Mouse (Mus musculus) lung, adult 18-20 months (tissue): ENCODE results near the gene Card9.

ENCODE experiments used
- DNase-seq, 2 experiments: peaks; one replicate each; pipeline ENCODE4 v3.0.0; 2022; ENCODE audit warnings: mixed read lengths in 2 of 2

Card9 gene

GRCm38 (mm10) chr2:26325386-26326181, 35.1 kb downstream of the Card9 start:
- DNase-seq = peak; percentile 62 to 64

- DNase-seq = no peak
These were observed 35.8 kb downstream of the Card9 start for GRCm38 (mm10) chr2:26324917-26325316.

GRCm38 (mm10) chr2:26323589-26324325, 37.0 kb downstream of the Card9 start:
- no peak for DNase-seq

- DNase-seq = no peak
These were observed 40.2 kb downstream of the Card9 start for GRCm38 (mm10) chr2:26320245-26321185.

- DNase-seq = no peak
These were observed 41.0 kb downstream of the Card9 start for GRCm38 (mm10) chr2:26319519-26320244.

- DNase-seq = no peak
These were observed 41.6 kb downstream of the Card9 start for GRCm38 (mm10) chr2:26319109-26319508.

- DNase-seq = no peak
These were observed 42.6 kb downstream of the Card9 start for GRCm38 (mm10) chr2:26317991-26318672.

- DNase-seq = no peak
These were observed 43.3 kb downstream of the Card9 start for GRCm38 (mm10) chr2:26317371-26317770.

GRCm38 (mm10) chr2:26316576-26317246, 44.0 kb downstream of the Card9 start:
- DNase-seq = no peak

- peak; percentile 58 to 74 for DNase-seq
These were observed 44.8 kb downstream of the Card9 start for GRCm38 (mm10) chr2:26315925-26316311.

- peak; percentile 82 to 86 for DNase-seq
These were observed 45.4 kb downstream of the Card9 start, which contains the start of gene Gpsm1 for GRCm38 (mm10) chr2:26315072-26315924. Gpsm1 (plus strand) TSS chr2:26315515.

GRCm38 (mm10) chr2:26314281-26315071, 46.2 kb downstream of the Card9 start:
- peak; percentile 64 to 76 for DNase-seq

- DNase-seq = no peak
These were observed 47.3 kb downstream of the Card9 start for GRCm38 (mm10) chr2:26313394-26313793.

GRCm38 (mm10) chr2:26312812-26313211, 47.9 kb downstream of the Card9 start:
- DNase-seq = no peak

- no peak for DNase-seq
These were observed 48.8 kb downstream of the Card9 start for GRCm38 (mm10) chr2:26311936-26312335.

GRCm38 (mm10) chr2:26309739-26310138, 51.0 kb downstream of the Card9 start:
- peak in 1 of 2 experiments; percentile 45 for DNase-seq

GRCm38 (mm10) chr2:26306702-26307101, 54.0 kb downstream of the Card9 start:
- no peak for DNase-seq

- no peak for DNase-seq
These were observed 55.2 kb downstream of the Card9 start for GRCm38 (mm10) chr2:26305555-26305954.

GRCm38 (mm10) chr2:26304711-26305110, 56.0 kb downstream of the Card9 start:
- no peak for DNase-seq
